Comparison of ENCODE assay signal across 9 mouse cellular contexts in the genomic region with DNA sequence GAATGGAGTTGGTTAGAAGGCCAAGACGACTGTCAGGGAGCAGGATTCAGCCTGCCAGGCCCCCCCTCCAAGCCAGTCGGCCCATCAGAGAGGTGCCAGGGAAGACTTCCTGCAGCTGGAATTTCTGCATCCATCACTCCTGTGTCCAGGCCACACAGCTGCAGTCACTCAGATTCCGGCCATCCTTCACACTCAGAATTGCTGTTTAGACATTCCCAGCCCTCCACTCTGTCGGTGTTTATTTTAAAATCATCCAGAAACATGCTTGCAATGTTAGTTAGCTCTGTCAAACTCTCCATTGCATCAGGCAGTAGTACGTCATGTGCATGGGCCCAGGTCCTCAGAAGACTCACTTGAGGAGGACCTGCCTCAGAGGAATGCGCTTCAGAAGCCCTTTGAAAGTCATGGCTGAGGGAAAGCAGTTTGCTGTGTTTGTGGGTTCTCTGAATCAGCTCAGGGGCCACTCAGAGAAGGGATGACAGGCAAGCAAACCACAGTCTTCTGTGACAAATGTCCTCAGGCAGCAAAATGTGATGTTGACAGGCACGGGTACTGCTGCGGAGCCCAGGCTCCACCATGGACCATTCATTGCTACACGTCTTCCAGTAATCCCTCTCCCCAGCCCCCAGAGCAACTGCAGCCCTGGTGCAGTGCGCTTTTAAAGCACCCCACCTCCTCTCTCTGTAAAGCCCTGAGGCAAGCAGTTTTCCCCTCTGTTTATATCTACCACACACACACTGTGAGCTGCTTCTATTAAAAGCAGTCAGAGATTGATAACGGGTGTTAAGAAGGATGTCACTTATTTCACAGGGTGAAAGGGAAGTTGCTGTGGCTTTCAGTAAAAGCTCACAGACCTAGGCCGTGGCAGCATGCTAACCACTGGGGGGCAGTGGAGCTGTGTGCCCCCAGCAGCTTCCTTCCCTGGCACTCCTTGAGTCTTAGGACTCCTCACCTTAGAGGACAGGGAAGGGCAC.
DNase-seq lines count a peak whose midpoint lies in the region; ATAC-seq lines count a peak whose summit lies in the region.
"Had no signal": no experiment of that assay in that cellular context is flagged by ENCODE, and none has a peak within 500 bp of the region (broad histone marks: within the 10 kb centered on the region; RNA-seq: fewer than 3 reads in every experiment).

No protein-coding gene starts in this region.

- peaks cover 45% of the 10 kb centered on the region for H3K4me1 ChIP-seq in lung, embryonic 16.5 days (replicated peaks; ENCODE audit: control insufficient read depth, insufficient read depth, low read length)

- WGBS in lung, embryonic 16.5 days = 17% methylated on average over 12 of the region's 12 CpGs

- no peak overlapping the region for H3K4me2 ChIP-seq in lung, embryonic 16.5 days (ENCODE audit: low read depth, low read length)

- peak; percentile 17 for DNase-seq in layer of hippocampus, adult 9-11 months
- DNase-seq in layer of hippocampus, adult 9-10 months (ENCODE audit: low spot score) = no peak
- DNase-seq in NIH3T3 (ENCODE audit: low read depth) = peak; percentile 81
- DNase-seq in forelimb bud, embryonic 11.5 days (ENCODE audit: low read depth, low spot score) = peak; percentile 36
- DNase-seq in kidney, adult 9 months = peak; percentile 55
- DNase-seq in spleen, adult 12 weeks (ENCODE audit: low spot score) = peak; percentile 17
- DNase-seq in cerebellum, adult 11-12 months = no peak

- peak overlapping the region; percentile 92 for H3K27ac ChIP-seq in lung, embryonic 16.5 days (ENCODE audit: low read length)

- H3K36me3 ChIP-seq in lung, embryonic 16.5 days (ENCODE audit: control insufficient read depth, insufficient read depth, low read length) = no peaks in the 10 kb centered on the region

- peak; percentile 89 for ATAC-seq in lung, embryonic 16.5 days (ENCODE audit: low read depth)

- H3K27me3 ChIP-seq in lung, embryonic 16.5 days (ENCODE audit: control insufficient read depth, insufficient read depth, low read depth, low read length) = no peaks in the 10 kb centered on the region; the same call in 1 of the 2 replicates

- no peak overlapping the region for H3K9ac ChIP-seq in lung, embryonic 16.5 days (ENCODE audit: low read length)

- no peaks in the 10 kb centered on the region for H3K9me3 ChIP-seq in lung, embryonic 16.5 days (ENCODE audit: control insufficient read depth, low read length)

- no peak overlapping the region for H3K4me3 ChIP-seq in lung, embryonic 16.5 days (ENCODE audit: low read length)
- H3K4me3 ChIP-seq: erythroblast, embryonic 14.5 days had no signal

Comparison
In these comparisons a context has a peak if more than half of its experiments do, and no peak if none do; other contexts are left out.
1. DNase-seq: peak in layer of hippocampus, adult 9-11 months (single experiment), NIH3T3 (single experiment), forelimb bud, embryonic 11.5 days (single experiment), kidney, adult 9 months (single experiment) and spleen, adult 12 weeks (single experiment); none in layer of hippocampus, adult 9-10 months (single experiment) and cerebellum, adult 11-12 months (single experiment).